Mouse (Mus musculus) thymus, adult 2 months (tissue): ENCODE measurements around the gene Gm12185.
"Not testable (repeated sequence)": the region's sequence is repeated elsewhere in the genome, so short reads cannot be mapped to it uniquely, and the experiment has no call there.

Experiments used
- CTCF ChIP-seq: fragments of 200-500 bp; IDR thresholded peaks from 2 replicates; pipeline ENCODE4 v1.5.1; 2012; ENCODE audit warnings: mild to moderate bottlenecking, control low read depth, low read length, moderate library complexity, borderline replicate concordance; ENCODE audit not compliant: control insufficient read depth, poor library complexity, insufficient read depth; ENCODE audit errors: extremely low read depth
- POLR2A ChIP-seq: fragments of 200-500 bp; IDR thresholded peaks from 2 replicates; pipeline ENCODE4 v1.6.1; 2012; ENCODE audit warnings: mild to moderate bottlenecking, low read length, control low read depth, moderate library complexity; ENCODE audit not compliant: control insufficient read depth, poor library complexity, insufficient read depth; ENCODE audit errors: extremely low read depth

- TF ChIP-seq CTCF, POLR2A: not testable (repeated sequence)
These were observed 14.8 kb upstream of the Gm12185 start for GRCm38 (mm10) chr11:49006785-49007184.
